Mouse (Mus musculus) cerebellum, postnatal 14 days (tissue): ENCODE results near the gene Fgf2.

Experiments
- DNase-seq, 2 experiments: peaks; one replicate each; pipeline ENCODE4 v3.0.0; 2021; ENCODE audit warnings: mixed read lengths in 2 of 2

Gene Fgf2

GRCm38 (mm10) chr3:37418961-37419457 lies 70.9 kb downstream of the Fgf2 start:
- peak; percentile 81 to 85 for DNase-seq

GRCm38 (mm10) chr3:37419458-37419991 lies 71.4 kb downstream of the Fgf2 start, which contains the start of gene Spata5:
Gene Spata5 (plus strand): TSS chr3:37419896.
- peak; percentile 99 to 100 for DNase-seq

GRCm38 (mm10) chr3:37420072-37420471 lies 71.9 kb downstream of the Fgf2 start, which contains the start of gene Nudt6:
Gene Nudt6 (minus strand): TSS chr3:37420211.
- DNase-seq: peak; percentile 95 to 96

GRCm38 (mm10) chr3:37420641-37421040 lies 72.5 kb downstream of the Fgf2 start:
- DNase-seq: no peak

DNA sequence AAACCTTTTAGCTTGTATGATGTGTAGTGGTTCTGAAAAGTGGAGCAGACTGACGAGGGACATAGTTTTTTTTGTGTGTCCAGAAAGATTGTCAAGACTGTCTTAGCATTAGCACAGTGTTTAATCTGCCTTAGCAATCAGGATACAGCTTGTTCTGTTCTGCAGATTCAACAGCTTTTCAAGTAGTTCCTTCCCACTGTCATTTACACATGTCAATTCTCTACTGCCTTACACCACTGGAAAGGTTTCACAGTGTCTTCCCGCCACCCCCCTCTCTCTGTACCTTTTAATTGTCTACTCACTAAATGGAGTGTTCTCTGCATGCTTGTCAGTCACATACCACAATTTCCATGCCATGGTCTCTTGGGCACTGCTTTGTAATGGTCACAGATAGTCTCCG lies 73.0 kb downstream of the Fgf2 start:
- no peak for DNase-seq

GRCm38 (mm10) chr3:37426069-37426468 lies 77.9 kb downstream of the Fgf2 start:
- DNase-seq: no peak

DNA sequence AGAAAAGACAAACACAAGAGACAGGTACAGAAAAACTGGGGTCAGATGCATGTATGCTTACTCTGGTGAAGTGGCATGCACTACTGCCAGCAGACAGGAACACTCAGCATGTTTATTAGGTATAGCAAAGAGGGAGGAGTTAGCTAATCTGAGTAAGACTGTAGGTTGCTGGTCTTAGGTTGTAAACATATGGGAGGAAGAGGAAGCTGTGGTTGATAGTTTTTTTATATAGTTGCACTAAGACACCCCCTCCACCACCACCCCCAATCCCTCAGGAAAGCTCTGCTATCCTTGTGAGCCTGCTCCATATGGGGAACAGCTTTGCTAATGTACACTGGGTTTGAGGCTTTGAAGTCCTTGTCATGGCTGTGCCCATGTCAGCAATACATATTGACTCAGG lies 82.2 kb downstream of the Fgf2 start:
- DNase-seq: no peak

DNA sequence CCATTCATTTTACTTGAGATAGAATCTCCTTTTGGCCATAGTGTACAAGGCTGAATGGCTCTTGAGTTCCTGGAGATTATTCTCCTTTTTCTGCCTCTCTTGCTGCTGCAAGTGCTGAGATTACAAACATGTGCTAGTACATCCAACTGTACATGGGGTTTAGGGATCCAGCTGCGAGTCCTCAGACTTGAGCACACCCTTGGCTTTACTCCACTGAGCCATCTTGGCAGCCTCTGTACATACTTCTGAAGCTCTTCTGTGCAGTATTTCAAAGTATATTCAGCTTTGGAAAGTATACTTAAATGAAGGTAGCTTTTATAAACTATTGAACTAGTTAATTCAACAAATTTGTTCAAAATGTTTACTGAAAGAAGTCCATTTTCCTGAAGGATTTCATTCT lies 91.6 kb downstream of the Fgf2 start:
- DNase-seq: no peak

- no peak for DNase-seq
Measured at GRCm38 (mm10) chr3:37443409-37443808, 95.3 kb downstream of the Fgf2 start.

GRCm38 (mm10) chr3:37455992-37456391 lies 107.8 kb downstream of the Fgf2 start:
- no peak for DNase-seq
